Mouse (Mus musculus): ENCODE results near the gene Ap1s2.

The Ap1s2 gene

DNA sequence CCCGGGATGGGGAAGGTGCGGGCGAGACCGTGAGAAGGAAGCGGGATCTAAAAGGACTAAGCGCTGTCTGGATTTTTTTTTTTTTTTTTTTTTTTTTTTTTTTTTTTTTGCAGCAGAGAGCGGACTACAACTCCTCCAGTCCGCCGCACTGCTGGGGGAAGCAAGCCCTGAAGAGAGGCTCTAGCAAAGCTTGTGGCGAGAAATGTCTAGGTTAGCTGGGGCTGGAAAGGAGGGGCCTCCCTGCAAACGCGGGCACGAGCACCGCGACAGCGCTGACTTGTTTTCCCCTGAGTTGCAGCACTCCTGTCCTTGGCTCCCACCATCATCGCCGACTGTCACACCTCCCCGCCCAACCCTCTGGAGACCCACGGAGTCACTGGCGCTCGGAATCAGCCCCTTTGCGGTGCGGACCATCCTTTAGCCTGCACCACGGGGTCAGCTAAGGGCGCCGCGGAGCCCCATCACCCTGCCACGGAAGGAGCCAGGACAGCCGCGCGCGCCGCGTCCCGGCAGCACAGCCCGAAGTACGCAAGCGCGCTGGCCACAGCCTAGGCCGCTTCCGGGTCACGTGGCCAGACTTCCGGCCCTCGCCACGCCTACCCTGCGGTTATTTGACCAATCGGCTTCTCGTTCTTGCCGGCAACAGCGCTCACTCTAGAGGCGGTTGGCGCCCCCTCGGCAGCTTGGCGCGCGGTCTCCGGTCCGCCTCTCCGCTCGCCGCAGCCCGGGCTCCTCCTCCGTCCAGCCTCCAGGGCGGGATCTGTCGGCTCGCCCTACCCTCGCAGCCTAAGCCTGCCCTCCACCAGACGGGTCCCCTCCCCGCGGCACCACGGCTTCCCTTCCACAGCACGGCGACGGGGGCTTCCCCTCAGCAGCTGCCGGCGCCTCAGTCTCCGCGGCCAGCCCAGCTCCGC, at the start of gene Ap1s2:
Ap1s2 (plus strand) TSS at position 681 of the 914 bp plus-strand sequence.
- ChIA-PET CTCF (interaction anchor here in 2 of 4 experiments (0.5 to 0.9 kb wide), 2 partner anchors 261 to 1622 kb away, joined by 3 to 4 read pairs; no protein-coding TSS in a partner anchor), POLR2A (interaction anchor here (0.6 to 3.2 kb wide), 41 partner anchors 8 to 1007 kb away, joined by 3 to 27 read pairs (median 3); partner anchors contain the start of genes Zrsr2 (in 3 of the 4), Car5b (in 2 of the 4), Piga (in 1 of the 4) and Rnf138rt1 (in 1 of the 4))

DNA sequence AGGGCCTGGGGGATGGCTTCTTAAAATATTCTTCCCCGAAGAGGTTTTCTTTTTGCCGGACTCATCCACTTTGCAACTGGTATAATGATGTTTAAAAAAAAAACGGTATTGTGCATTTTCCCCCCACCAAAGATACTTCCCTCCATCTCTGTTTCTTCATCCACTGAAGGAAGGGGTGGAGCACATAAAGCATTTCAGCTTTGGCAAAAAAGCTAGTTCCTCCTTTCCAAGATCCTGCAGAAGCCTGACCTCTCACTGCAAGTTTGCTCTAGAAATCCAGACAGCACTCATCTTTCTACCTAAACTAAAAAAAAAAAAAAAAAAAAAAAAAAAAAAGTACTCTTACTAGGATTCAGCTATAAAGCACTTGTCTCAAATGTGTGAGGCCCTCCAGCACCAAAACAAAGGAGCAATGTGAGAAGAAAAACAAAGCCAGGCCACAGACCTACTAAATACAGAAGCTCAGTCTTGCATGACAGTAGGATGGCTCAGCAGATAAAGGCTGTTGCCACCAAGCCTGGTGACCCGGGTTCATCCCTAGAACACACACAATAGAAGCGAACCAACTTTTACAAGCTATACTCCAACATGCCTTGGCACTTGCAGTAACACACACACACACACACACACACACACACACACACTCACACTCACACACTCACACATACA, 41.0 kb upstream of the Ap1s2 start:
- ChIA-PET CTCF (no interaction called here), POLR2A (interaction anchor here in 2 of 4 experiments (0.7 to 3.3 kb wide), 7 partner anchors 9 to 1036 kb away, joined by 3 to 29 read pairs (median 5); partner anchors contain the start of gene Ap1s2 (in 1 of the 2))

DNA sequence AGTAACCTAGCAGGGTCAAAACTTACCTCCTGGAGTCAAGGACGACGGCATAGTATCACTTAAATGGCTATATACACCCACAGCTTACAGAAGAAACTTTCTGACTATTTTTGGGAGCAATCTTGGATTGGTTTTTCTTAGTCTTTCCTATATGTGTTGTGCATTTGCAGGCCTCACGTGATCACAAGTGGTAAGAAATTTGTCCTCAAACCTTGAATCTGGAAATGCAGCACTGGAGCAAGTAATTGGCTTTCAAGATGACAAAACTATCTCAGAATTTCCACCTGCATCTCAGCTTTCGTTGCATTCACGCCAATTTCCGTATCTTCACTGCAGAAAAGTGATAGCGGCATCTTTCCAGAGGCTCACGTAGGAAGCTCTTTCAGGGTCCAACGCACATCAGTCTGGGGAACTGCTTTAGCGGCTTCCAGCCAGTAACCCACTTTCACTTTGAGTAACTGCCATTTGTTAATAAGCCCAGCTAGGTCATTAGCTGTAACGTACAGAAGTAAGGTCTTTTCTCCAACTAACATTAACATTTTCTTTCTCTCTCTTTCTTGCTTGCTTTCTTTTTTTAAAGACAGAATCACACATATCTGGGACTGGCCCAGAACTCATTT, 40.0 kb upstream of the Ap1s2 start:
- CTCF ChIA-PET: no interaction called here
- POLR2A ChIA-PET: interaction anchor here in 3 of 4 experiments (0.8 to 3.3 kb wide), 15 partner anchors 10 to 88 kb away, joined by 3 to 29 read pairs (median 4); partner anchors contain the start of gene Ap1s2 (in 2 of the 3)

GRCm38 (mm10) chrX:163875932-163876331, 32.9 kb upstream of the Ap1s2 start:
- ChIA-PET CTCF (interaction anchor here in 1 of 4 experiments (0.6 kb wide), 1 partner anchor 694 kb away, joined by 4 read pairs; no protein-coding TSS in a partner anchor), POLR2A (interaction anchor here in 3 of 4 experiments (0.6 to 2.0 kb wide), 6 partner anchors 12 to 130 kb away, joined by 3 to 10 read pairs (median 4); partner anchors contain the start of gene Ap1s2 (in 1 of the 3))

DNA sequence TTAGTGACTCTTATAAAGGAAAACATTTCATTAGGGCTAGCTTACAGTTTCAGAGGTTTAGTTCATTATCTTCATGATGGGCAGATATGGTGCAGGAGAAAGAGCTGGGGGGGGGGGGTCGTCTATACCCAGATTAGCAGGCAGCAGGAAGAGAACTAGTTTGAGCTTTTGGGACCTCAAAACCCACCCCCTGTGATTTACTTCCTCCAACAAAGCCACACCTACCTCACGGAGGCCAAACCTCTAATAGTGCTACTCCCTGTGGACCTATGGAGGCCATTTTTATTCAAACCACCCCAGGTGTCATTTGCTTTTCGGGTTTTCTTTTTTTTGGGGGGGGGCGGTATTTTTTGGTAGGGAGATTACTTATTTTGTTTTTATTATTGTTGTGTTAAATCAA, 32.2 kb upstream of the Ap1s2 start:
- ChIA-PET POLR2A (interaction anchor here in 3 of 4 experiments (0.5 to 2.0 kb wide), 7 partner anchors 12 to 199 kb away, joined by 3 to 10 read pairs (median 4); partner anchors contain the start of gene Ap1s2 (in 1 of the 3)), CTCF (interaction anchor here in 1 of 4 experiments (0.6 kb wide), 1 partner anchor 695 kb away, joined by 4 read pairs; no protein-coding TSS in a partner anchor)

- ChIA-PET CTCF (no interaction called here), POLR2A (interaction anchor here in 1 of 4 experiments (0.6 to 2.4 kb wide), 7 partner anchors 10 to 80 kb away, joined by 3 to 14 read pairs (median 4); partner anchors contain the start of gene Zrsr2)
Observed at GRCm38 (mm10) chrX:163879039-163879438, 29.8 kb upstream of the Ap1s2 start.

DNA sequence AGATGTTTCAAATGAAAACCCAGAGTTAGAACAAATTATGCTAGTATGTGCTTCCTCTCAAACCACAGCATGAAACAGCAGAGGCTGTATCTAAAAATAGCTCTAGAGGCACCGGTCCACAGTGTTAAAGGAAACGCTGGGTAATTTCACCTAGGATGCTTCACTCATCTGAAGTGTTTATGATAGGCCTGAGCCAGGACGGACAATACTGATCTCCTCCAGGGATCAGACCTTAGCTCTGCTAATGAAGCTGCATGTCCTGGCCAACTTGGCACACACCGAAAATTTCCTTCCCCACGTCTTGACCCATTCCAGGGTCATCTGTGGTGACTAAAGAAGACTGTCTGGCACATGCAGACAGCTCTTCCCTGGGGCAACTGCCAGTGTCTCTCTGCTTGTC, 29.4 kb upstream of the Ap1s2 start:
- CTCF ChIA-PET: no interaction called here
- POLR2A ChIA-PET: interaction anchor here in 1 of 4 experiments (0.6 to 2.4 kb wide), 10 partner anchors 11 to 474 kb away, joined by 3 to 14 read pairs (median 4); partner anchors contain the start of gene Zrsr2

GRCm38 (mm10) chrX:163885539-163885981, 23.3 kb upstream of the Ap1s2 start:
- CTCF ChIA-PET: no interaction called here
- POLR2A ChIA-PET: interaction anchor here in 1 of 4 experiments (1.1 to 2.1 kb wide), 2 partner anchors 13 to 28 kb away, joined by 3 to 7 read pairs; no protein-coding TSS in a partner anchor

DNA sequence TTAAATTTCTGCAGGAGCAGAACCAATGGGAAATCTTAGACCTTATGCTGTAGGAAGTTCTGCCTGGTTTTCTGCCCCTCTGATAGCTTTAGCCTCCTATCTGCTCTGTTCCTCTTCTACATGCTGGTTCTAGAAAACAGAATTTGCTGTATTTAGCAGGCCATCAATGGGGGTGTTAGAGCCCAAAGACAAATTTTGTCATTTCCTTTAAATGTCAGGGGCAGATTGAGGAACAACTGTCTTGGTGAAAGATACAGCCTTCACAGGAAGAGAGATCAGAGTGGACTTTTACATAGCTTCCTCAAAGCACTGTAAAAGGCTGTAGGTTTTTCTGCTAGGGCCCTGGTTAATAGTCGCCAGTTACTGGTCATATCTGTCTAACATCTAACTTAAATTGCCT, 11.5 kb upstream of the Ap1s2 start:
- ChIA-PET CTCF (no interaction called here), POLR2A (interaction anchor here in 1 of 4 experiments (1.1 to 1.9 kb wide), 7 partner anchors 8 to 57 kb away, joined by 3 to 7 read pairs (median 4); partner anchors contain the start of gene Ap1s2)

DNA sequence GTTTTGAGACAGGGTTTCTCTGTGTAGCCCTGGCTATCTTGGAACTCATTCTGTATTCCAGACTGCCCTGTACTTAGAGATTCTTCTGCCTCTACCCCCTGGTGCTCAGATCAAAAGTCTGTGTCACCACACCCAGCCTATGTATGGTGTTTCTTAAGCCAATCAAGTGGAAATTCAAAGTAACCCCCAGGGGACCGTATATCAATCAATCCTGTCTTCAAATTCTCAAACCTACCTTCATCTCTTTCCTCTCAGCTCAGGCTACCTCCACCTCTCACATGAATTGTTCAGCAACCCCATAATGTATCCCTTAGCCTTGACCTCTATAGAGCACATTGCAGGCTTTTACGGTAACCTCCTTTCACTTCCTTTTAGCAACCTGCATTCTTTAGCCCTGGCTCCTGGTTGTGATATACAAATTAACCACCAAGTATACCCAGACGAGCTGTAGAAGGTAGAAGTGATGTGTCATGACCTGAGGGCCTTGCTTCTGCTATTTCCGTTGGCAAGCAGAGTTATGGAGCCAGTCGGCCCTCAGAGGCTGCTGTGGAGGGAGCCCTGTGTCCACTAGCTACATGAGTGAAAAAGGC, 9.3 kb upstream of the Ap1s2 start:
- CTCF ChIA-PET: no interaction called here
- POLR2A ChIA-PET: interaction anchor here in 3 of 4 experiments (0.7 to 3.6 kb wide), 10 partner anchors 9 to 176 kb away, joined by 3 to 14 read pairs (median 5); partner anchors contain the start of genes Ap1s2 (in 3 of the 3), Siah1b (in 1 of the 3) and Zrsr2 (in 1 of the 3)

GRCm38 (mm10) chrX:163906861-163907260, 2.0 kb upstream of the Ap1s2 start:
- CTCF ChIA-PET: no interaction called here
- POLR2A ChIA-PET: interaction anchor here in 1 of 4 experiments (1.2 kb wide), 1 partner anchor 39 kb away, joined by 3 read pairs; no protein-coding TSS in a partner anchor

DNA sequence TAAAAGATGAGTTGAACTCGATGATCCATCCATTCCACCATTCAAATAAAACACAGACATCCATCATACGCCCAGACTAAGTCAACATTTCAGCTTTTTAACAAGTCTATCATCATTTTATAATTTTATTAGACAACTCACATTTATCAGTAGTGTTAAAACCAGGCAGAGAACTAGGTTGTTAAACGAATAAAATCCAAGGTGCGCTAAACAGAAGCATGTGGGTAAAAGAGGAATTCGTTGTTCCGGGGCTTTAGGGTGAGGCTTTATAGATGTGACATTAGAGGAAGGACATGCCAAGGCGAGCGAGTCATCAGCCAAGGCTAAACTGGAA, 847 bp upstream of the Ap1s2 start:
- CTCF ChIA-PET: interaction anchor here in 1 of 4 experiments (0.9 kb wide), 1 partner anchor 261 kb away, joined by 3 read pairs; no protein-coding TSS in a partner anchor
- POLR2A ChIA-PET: interaction anchor here in 3 of 4 experiments (0.6 to 3.2 kb wide), 18 partner anchors 8 to 1006 kb away, joined by 3 to 27 read pairs (median 4); partner anchors contain the start of genes Zrsr2 (in 2 of the 3) and Siah1b (in 1 of the 3)

- CTCF ChIA-PET: interaction anchor here in 1 of 4 experiments (0.6 kb wide), 1 partner anchor 77 kb away, joined by 4 read pairs; no protein-coding TSS in a partner anchor
- POLR2A ChIA-PET: interaction anchor here in 3 of 4 experiments (0.6 to 3.2 kb wide), 30 partner anchors 8 to 1007 kb away, joined by 3 to 27 read pairs (median 4); partner anchors contain the start of genes Zrsr2 (in 3 of the 3), Car5b (in 2 of the 3), Piga (in 1 of the 3) and Rnf138rt1 (in 1 of the 3)
Observed at GRCm38 (mm10) chrX:163909381-163909780, 564 bp downstream of the Ap1s2 start.

- CTCF ChIA-PET: interaction anchor here in 3 of 4 experiments (0.5 to 1.0 kb wide), 8 partner anchors 44 to 997 kb away, joined by 3 to 7 read pairs (median 3); no protein-coding TSS in a partner anchor
- POLR2A ChIA-PET: interaction anchor here in 2 of 4 experiments (0.6 to 1.8 kb wide), 10 partner anchors 12 to 163 kb away, joined by 3 to 8 read pairs (median 3); partner anchors contain the start of gene Siah1b (in 1 of the 2)
Observed at GRCm38 (mm10) chrX:163912791-163913190, 4.0 kb downstream of the Ap1s2 start.

DNA sequence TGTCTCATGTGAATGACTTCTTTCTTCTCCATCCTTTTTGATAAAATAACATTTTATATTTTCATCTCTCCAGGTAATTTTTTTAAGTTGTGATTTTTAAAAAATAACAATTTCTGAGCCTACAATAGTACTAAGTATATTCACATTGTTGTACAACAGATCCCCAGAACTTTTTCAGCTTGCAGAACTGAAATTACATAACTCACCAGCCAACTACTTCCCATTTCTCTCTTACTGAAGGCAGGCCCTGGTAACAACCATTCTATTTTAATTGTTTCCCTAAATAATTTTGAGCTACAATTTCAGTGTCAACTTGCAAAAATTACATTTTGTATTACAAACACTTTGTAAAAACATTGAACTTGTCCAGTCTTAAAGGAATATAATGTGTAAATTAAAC, 20.7 kb downstream of the Ap1s2 start:
- CTCF ChIA-PET: no interaction called here
- POLR2A ChIA-PET: interaction anchor here in 1 of 4 experiments (2.3 kb wide), 1 partner anchor 12 kb away, joined by 7 read pairs; no protein-coding TSS in a partner anchor

GRCm38 (mm10) chrX:163934731-163935130, 25.9 kb downstream of the Ap1s2 start:
- POLR2A ChIA-PET: interaction anchor here in 2 of 4 experiments (0.6 to 4.8 kb wide), 11 partner anchors 9 to 480 kb away, joined by 3 to 30 read pairs (median 3); partner anchors contain the start of genes Ap1s2 (in 1 of the 2) and Zrsr2 (in 1 of the 2)
- CTCF ChIA-PET: no interaction called here

GRCm38 (mm10) chrX:163938587-163938986, 29.8 kb downstream of the Ap1s2 start:
- ChIA-PET CTCF (no interaction called here), POLR2A (interaction anchor here in 2 of 4 experiments (1.8 to 1.9 kb wide), 3 partner anchors 11 to 20 kb away, joined by 6 to 9 read pairs (median 7); partner anchors contain the start of gene Zrsr2 (in 1 of the 2))
